Mouse (Mus musculus) brain, embryonic 18.5 days (tissue): ENCODE measurements at regions not wholly inside any gene's neighbourhood (a gene's known extent, or its start where the extent isn't known, plus 50 kb on each side); places are given as distances from the start of the nearest gene placed in this dataset.

Experiments
- DNase-seq: peaks from one replicate; pipeline ENCODE4 v3.0.0-alpha.2; 2012; ENCODE audit warnings: low read depth, low spot score

GRCm38 (mm10) chr15:61009509-61009908, 86.7 kb upstream of the A1bg start:
- DNase-seq, result no peak

DNA sequence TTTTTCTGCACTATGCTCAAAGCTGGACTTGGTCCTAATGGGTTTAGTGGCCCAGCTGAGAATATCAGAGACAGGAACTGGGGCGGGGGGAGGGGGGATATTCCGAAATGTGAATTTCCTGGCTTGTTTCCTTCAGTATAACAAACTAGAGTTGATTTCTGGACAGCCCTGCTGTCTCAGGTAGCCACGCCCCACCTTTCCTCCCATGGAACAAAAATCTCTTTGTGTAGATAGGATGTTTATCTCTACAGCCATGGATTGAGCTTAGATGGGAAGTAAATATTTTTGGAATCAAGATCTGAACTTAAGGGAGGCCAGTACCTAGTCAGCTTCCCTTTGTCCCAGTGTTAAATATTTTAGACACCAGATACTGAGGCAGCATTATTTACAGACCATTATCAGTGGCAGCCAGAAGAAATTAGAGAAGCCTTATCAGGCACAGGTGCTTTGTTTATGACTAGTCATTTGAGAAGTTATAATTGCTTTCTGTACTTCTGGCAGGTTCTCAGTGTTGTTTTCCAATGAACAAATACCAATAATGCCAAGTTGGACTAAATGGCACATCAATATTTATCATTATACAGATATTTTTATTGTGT, 84.7 kb upstream of the A1bg start:
- no peak for DNase-seq

- DNase-seq, result no peak
These were observed 83.8 kb upstream of the A1bg start for GRCm38 (mm10) chr15:61006608-61007007.

DNA sequence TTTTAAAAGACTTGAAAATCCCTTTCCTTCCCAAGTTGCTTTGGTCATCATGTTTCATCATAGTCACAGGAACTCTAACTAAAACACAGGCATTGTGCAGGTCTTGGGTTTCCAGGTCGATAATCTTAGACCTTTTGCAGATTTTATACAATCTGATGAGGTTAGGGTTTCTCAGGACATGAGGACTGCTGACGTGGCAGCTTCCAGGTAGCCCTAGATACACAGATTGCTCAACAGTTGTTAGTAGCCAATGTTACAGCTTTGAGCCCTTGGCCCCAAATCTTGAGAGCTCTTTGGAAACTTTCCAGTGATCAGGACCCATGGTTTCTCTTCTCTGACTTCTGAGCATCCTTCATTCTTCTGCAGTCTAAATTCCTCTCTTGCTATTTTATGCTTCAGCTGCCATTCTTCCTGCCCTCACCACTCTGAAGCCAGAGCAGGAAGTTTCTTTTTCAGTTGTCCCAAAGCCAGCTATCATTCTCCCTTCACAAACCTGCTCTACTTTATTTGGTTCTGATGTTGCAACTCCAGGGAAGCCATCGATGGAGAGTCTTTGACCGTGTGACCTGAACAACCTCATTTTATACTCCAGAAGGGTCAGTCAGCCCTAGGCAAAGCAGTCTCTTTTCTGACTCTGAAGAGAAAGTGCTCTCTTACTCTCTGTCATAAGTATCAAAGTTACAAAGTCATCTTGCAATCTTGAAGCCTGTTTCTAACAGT, 71.3 kb upstream of the A1bg start:
- no peak for DNase-seq

- DNase-seq, result no peak
These were observed 70.6 kb upstream of the A1bg start for GRCm38 (mm10) chr15:60993394-60993793.

GRCm38 (mm10) chr15:60982576-60982975, 59.8 kb upstream of the A1bg start:
- DNase-seq, result no peak
